Mouse (Mus musculus): ENCODE measurements around the gene Mafk.

- TF ChIP-seq CTCF (IDR thresholded peaks at IDR 0.05; ENCODE audit: insufficient read depth, low read depth, low read length) (no peak), POLR2A (IDR thresholded peaks at IDR 0.05; ENCODE audit: insufficient read depth, low read depth, low read length) (no peak)
Observed at GRCm38 (mm10) chr5:139816445-139816844, 25.1 kb downstream of the Mafk start.

All from olfactory bulb, adult 2 months (tissue).